Mouse (Mus musculus) heart, embryonic 16.5 days (tissue): ENCODE measurements around the gene Galk2. TPM values are rescaled to one million over a fixed set of nuclear protein-coding genes. Genes with fewer than 3 reads are reported as not detected.

ENCODE experiments used
- ATAC-seq: fragments of 200-750 bp; cut with Nextera tagmentation; replicated peaks from 2 replicates; pipeline ENCODE4 v1.8.0; 2017; ENCODE audit warnings: moderate number of reproducible peaks; ENCODE audit not compliant: insufficient read depth, low FRiP score; ENCODE audit errors: extremely low read depth
- H3K27ac ChIP-seq: fragments of 300-500 bp; sonication (generic); 2 replicates; pipeline ENCODE4 v1.5.1; 2014; ENCODE audit warnings: mild to moderate bottlenecking, low read length, control low read depth, moderate library complexity
- H3K27me3 ChIP-seq: fragments of 300-500 bp; sonication (generic); 2 replicates; pipeline ENCODE4 v1.6.1; 2014; ENCODE audit warnings: low read length, mixed read lengths; ENCODE audit not compliant: control insufficient read depth, insufficient read depth
- H3K36me3 ChIP-seq: fragments of 300-500 bp; sonication (generic); 2 replicates; pipeline ENCODE4 v1.6.1; 2014; ENCODE audit not compliant: control insufficient read depth, insufficient read depth
- H3K4me1 ChIP-seq: fragments of 300-500 bp; sonication (generic); 2 replicates; pipeline ENCODE4 v1.6.1; 2014; ENCODE audit warnings: low read length, mixed read lengths; ENCODE audit not compliant: control insufficient read depth, insufficient read depth
- H3K4me2 ChIP-seq: fragments of 300-500 bp; sonication (generic); 2 replicates; pipeline ENCODE4 v1.6.1; 2014; ENCODE audit warnings: low read depth, mild to moderate bottlenecking, control low read depth, low read length
- H3K4me3 ChIP-seq: fragments of 300-500 bp; sonication (generic); 2 replicates; pipeline ENCODE4 v1.5.1; 2014; ENCODE audit warnings: mild to moderate bottlenecking, control low read depth, low read length
- H3K9ac ChIP-seq: fragments of 300-500 bp; sonication (generic); 2 replicates; pipeline ENCODE4 v1.6.1; 2014; ENCODE audit warnings: low read length, control low read depth
- H3K9me3 ChIP-seq: fragments of 300-500 bp; sonication (generic); replicated peaks from 2 replicates; pipeline ENCODE4 v1.6.1; 2016; ENCODE audit warnings: low read length; ENCODE audit not compliant: control insufficient read depth
- WGBS: fragments of 180-500 bp; shearing (Covaris S2); extraction: QIAGEN DNeasy Blood & Tissue Kit; methylation state at CpG from one replicate; pipeline ENCODE4 v1.1.7; 2014; 5-methylcytosine and 5-hydroxymethylcytosine counted together
- polyA plus RNA-seq: library from polyadenylated mRNA; unstranded; fragments of >200 nt; fragmentation: Nextera tagmentation; extraction: Ambion mirVana; gene quantifications from 2 replicates; pipeline ENCODE4 v1.2.1, GENCODE M21; 2015

The Galk2 gene
- polyA plus RNA-seq, 1 experiment from 2014 or later, result 32.4 TPM

- no peak for ATAC-seq
- no peak overlapping the region for H3K27ac ChIP-seq
- no peak overlapping the region for H3K4me3 ChIP-seq
- no peaks in the 10 kb centered on the region; the same call in 1 of the 2 replicates for H3K4me1 ChIP-seq
- no peak overlapping the region for H3K9ac ChIP-seq
- H3K4me2 ChIP-seq, result no peak overlapping the region
- H3K9me3 ChIP-seq, result no peaks in the 10 kb centered on the region
- H3K27me3 ChIP-seq, result no peaks in the 10 kb centered on the region
- no peaks in the 10 kb centered on the region for H3K36me3 ChIP-seq
- 69% methylated on average over 3 of the region's 3 CpGs for WGBS
These were observed 157.0 kb downstream of the Galk2 start for GRCm38 (mm10) chr2:126015763-126016473.

DNA sequence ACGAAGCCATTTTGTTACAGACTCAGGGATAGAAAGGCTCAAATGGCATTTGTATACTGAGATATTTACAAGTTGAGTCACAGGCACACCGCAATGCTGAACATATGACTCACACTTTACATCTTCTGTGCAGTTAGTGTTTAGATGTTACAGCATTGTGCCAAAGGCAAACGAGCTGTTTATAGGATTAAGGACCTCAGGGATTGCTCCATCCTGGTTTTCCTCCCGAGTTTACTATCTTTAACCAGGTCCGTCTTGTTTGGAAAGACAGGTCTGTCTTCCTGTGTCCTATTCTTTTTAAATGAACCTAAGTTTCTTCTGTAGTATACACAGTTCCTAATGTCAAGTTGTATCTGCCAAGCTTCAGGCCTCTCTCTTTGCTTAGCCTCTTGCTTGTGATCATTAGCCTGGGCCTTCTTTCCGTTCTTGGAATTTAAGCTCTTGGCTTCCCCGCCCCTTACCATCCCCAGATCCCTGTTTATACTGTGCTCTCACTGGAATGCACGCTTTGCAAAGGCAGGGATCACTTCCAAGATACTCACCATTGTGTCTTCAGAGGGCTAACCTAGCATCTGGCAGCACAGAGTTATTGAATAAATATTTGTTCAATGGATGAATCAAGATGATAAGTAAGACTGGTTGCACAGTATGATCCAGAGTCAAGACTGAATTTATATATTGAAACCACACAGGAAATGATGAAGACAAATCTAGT is 172.4 kb downstream of the Galk2 start:
- Histone ChIP-seq H3K27me3 (no peaks in the 10 kb centered on the region), H3K9ac (no peak overlapping the region), H3K27ac (no peak overlapping the region), H3K4me1 (peaks cover 3% of the 10 kb centered on the region; the same call in 1 of the 2 replicates), H3K4me3 (no peak overlapping the region), H3K9me3 (no peaks in the 10 kb centered on the region), H3K36me3 (no peaks in the 10 kb centered on the region), H3K4me2 (no peak overlapping the region)
- 59% methylated on average over 8 of the region's 8 CpGs for WGBS
- ATAC-seq, result no peak

DNA sequence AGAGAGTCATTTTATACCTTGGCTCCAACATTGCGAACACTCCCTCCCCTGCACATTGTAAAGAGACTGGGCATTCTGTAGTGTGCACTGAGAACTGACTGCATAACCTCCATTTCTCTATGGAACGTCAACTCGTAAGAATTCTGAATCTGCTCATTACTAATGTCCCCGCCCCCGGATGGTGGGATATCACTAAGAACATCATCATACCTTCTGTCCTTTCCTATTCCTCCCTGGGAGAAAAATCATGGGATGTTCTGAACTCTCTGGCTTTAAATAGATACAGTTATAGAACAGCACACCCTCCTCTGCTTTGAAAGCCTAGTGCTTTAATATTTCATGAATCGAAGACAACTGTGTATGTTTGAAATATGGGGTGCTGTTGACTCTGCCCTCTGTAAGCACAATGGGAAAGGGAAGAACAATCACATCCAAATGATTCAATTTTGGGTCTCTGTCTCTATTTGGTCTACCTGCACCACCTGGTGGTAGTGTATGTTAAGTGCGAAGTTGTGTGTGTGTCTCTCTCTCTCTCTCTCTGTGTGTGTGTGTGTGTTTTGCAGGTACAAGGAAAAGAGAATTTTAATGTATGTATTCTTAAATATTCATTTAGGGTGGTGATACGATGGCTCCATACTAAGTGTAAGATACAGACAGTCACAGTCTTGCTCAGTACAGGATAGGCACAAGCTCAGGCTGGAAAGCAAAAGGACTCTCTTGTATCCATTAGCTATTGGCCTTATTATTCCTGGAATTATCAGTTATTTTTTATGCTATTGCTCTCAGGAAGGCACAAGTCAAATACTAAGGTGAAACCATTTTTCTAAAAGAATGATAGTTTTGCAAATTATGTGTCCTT is 174.4 kb downstream of the Galk2 start:
- no peak overlapping the region for H3K27ac ChIP-seq
- no peak overlapping the region for H3K4me3 ChIP-seq
- no peaks in the 10 kb centered on the region for H3K9me3 ChIP-seq
- WGBS, result 73% methylated on average over 8 of the region's 8 CpGs
- peaks cover 3% of the 10 kb centered on the region; the same call in 1 of the 2 replicates for H3K4me1 ChIP-seq
- no peak for ATAC-seq
- no peaks in the 10 kb centered on the region for H3K27me3 ChIP-seq
- no peak overlapping the region for H3K4me2 ChIP-seq
- H3K9ac ChIP-seq, result no peak overlapping the region
- no peaks in the 10 kb centered on the region for H3K36me3 ChIP-seq

Other genes with a start within 250 kb of the Galk2 start
- gene Cep152, start 234.0 kb upstream of the Galk2 start, polyA plus RNA-seq, result 4.2 and 4.7 TPM in 2 replicates
- 112 and 128 TPM in 2 replicates for gene Eid1, start 186.0 kb upstream of the Galk2 start, polyA plus RNA-seq
- 1.3 and 1.7 TPM in 2 replicates for gene Shc4, start 135.0 kb upstream of the Galk2 start, polyA plus RNA-seq
- gene Secisbp2l, start 76.2 kb upstream of the Galk2 start, polyA plus RNA-seq, result 13.1 and 14.0 TPM in 2 replicates
- gene Cops2, start within 50 bp of the Galk2 start, polyA plus RNA-seq, result 56.5 and 58.6 TPM in 2 replicates
- gene Fgf7, start 175.5 kb downstream of the Galk2 start, polyA plus RNA-seq, result 1.9 and 2.0 TPM in 2 replicates